14 mouse cellular contexts compared by ENCODE assay signal in genomic region chr1:78740676-78741075, GRCm38 (mm10).
DNase-seq lines count a peak whose midpoint lies in the region; ATAC-seq and TF ChIP-seq lines count a peak whose summit lies in the region.
"Had no signal": no experiment of that assay in that cellular context is flagged by ENCODE, and none has a peak within 500 bp of the region (broad histone marks: within the 10 kb centered on the region; RNA-seq: fewer than 3 reads in every experiment).

No protein-coding gene starts in this region.

- no peaks in the 10 kb centered on the region for H3K36me3 ChIP-seq in forebrain, embryonic 15.5 days
- no peaks in the 10 kb centered on the region for H3K36me3 ChIP-seq in forebrain, embryonic 12.5 days (replicated peaks)
- H3K36me3 ChIP-seq in hindbrain, postnatal 0 days (ENCODE audit: insufficient read depth, low read length), result no peaks in the 10 kb centered on the region
- no peaks in the 10 kb centered on the region for H3K36me3 ChIP-seq in hindbrain, embryonic 13.5 days
- no peaks in the 10 kb centered on the region for H3K36me3 ChIP-seq in midbrain, embryonic 11.5 days (ENCODE audit: control insufficient read depth, insufficient read depth, low read length)
- H3K36me3 ChIP-seq in midbrain, embryonic 15.5 days (replicated peaks), result no peaks in the 10 kb centered on the region
- H3K36me3 ChIP-seq: G1E; limb, embryonic 13.5 days; stomach, embryonic 15.5 days had no signal

- 66% methylated on average over 11 of the region's 11 CpGs for WGBS in forebrain, embryonic 15.5 days
- WGBS in forebrain, embryonic 12.5 days, result 92% methylated on average over 11 of the region's 11 CpGs
- WGBS in hindbrain, postnatal 0 days, result 69% methylated on average over 11 of the region's 11 CpGs
- 96% methylated on average over 11 of the region's 11 CpGs for WGBS in hindbrain, embryonic 13.5 days
- 89% methylated on average over 11 of the region's 11 CpGs for WGBS in midbrain, embryonic 11.5 days
- 87% methylated on average over 11 of the region's 11 CpGs for WGBS in midbrain, embryonic 15.5 days

- peaks cover 4% of the 10 kb centered on the region; the same call in 1 of the 2 replicates for H3K4me1 ChIP-seq in forebrain, embryonic 15.5 days
- H3K4me1 ChIP-seq in forebrain, embryonic 12.5 days, result no peaks in the 10 kb centered on the region
- peaks cover 6% of the 10 kb centered on the region for H3K4me1 ChIP-seq in hindbrain, postnatal 0 days (ENCODE audit: insufficient read depth, low read length)
- H3K4me1 ChIP-seq in hindbrain, embryonic 13.5 days (replicated peaks), result peaks cover 7% of the 10 kb centered on the region
- no peaks in the 10 kb centered on the region for H3K4me1 ChIP-seq in midbrain, embryonic 11.5 days (ENCODE audit: control insufficient read depth, insufficient read depth, low read length)
- H3K4me1 ChIP-seq in midbrain, embryonic 15.5 days, result peaks cover 5% of the 10 kb centered on the region
- H3K4me1 ChIP-seq: stomach, embryonic 15.5 days had no signal

- intact Hi-C loops in gastrocnemius, postnatal 14 days (cut with DNase I; ENCODE audit: low total_unique reads), result no loop called here

- no peak overlapping the region for H3K9ac ChIP-seq in forebrain, embryonic 15.5 days (replicated peaks)
- no peak overlapping the region for H3K9ac ChIP-seq in forebrain, embryonic 12.5 days
- H3K9ac ChIP-seq in hindbrain, postnatal 0 days (replicated peaks; ENCODE audit: low read length), result no peak overlapping the region
- H3K9ac ChIP-seq in hindbrain, embryonic 13.5 days, result no peak overlapping the region
- H3K9ac ChIP-seq in midbrain, embryonic 11.5 days (ENCODE audit: low read length), result no peak overlapping the region
- no peak overlapping the region for H3K9ac ChIP-seq in midbrain, embryonic 15.5 days
- H3K9ac ChIP-seq: limb, embryonic 13.5 days; stomach, embryonic 15.5 days had no signal

- DNase-seq in hindbrain, postnatal 0 days (ENCODE audit: low spot score), result peak; percentile 27
- peak; percentile 45 for DNase-seq in midbrain, embryonic 11.5 days (ENCODE audit: low spot score, missing footprints)
- DNase-seq in gastrocnemius, postnatal 14 days, result peak; percentile 16
- DNase-seq in ovary, postnatal 14 days (ENCODE audit: low spot score), result no peak
- DNase-seq: adrenal gland, postnatal 14 days; thymus, postnatal 36 days had no signal

- no peak overlapping the region for H3K27ac ChIP-seq in forebrain, embryonic 15.5 days (replicated peaks)
- H3K27ac ChIP-seq in forebrain, embryonic 12.5 days, result no peak overlapping the region
- H3K27ac ChIP-seq in hindbrain, postnatal 0 days, result no peak overlapping the region
- H3K27ac ChIP-seq in hindbrain, embryonic 13.5 days, result no peak overlapping the region
- no peak overlapping the region for H3K27ac ChIP-seq in midbrain, embryonic 11.5 days (ENCODE audit: low read depth, low read length)
- no peak overlapping the region for H3K27ac ChIP-seq in midbrain, embryonic 15.5 days
- H3K27ac ChIP-seq: limb, embryonic 13.5 days; stomach, embryonic 15.5 days had no signal

- no peak overlapping the region for H3K4me3 ChIP-seq in forebrain, embryonic 15.5 days
- H3K4me3 ChIP-seq in forebrain, embryonic 12.5 days (replicated peaks), result no peak overlapping the region
- no peak overlapping the region for H3K4me3 ChIP-seq in hindbrain, postnatal 0 days (ENCODE audit: low read length)
- H3K4me3 ChIP-seq in hindbrain, embryonic 13.5 days, result no peak overlapping the region
- H3K4me3 ChIP-seq in midbrain, embryonic 11.5 days (ENCODE audit: low read depth, low read length), result no peak overlapping the region
- H3K4me3 ChIP-seq in midbrain, embryonic 15.5 days, result no peak overlapping the region
- H3K4me3 ChIP-seq: erythroblast, embryonic 14.5 days; limb, embryonic 13.5 days; stomach, embryonic 15.5 days had no signal

- TF ChIP-seq CTCF in hindbrain, postnatal 0 days (IDR thresholded peaks at IDR 0.05; ENCODE audit: low read depth), result no peak

- H3K4me2 ChIP-seq in forebrain, embryonic 15.5 days (replicated peaks), result no peak overlapping the region
- H3K4me2 ChIP-seq in forebrain, embryonic 12.5 days, result no peak overlapping the region
- H3K4me2 ChIP-seq in hindbrain, postnatal 0 days (ENCODE audit: low read depth, low read length), result no peak overlapping the region
- H3K4me2 ChIP-seq in hindbrain, embryonic 13.5 days, result no peak overlapping the region
- no peak overlapping the region for H3K4me2 ChIP-seq in midbrain, embryonic 11.5 days
- no peak overlapping the region for H3K4me2 ChIP-seq in midbrain, embryonic 15.5 days
- H3K4me2 ChIP-seq: limb, embryonic 13.5 days; stomach, embryonic 15.5 days had no signal

- H3K9me3 ChIP-seq in forebrain, embryonic 15.5 days, result no peaks in the 10 kb centered on the region
- no peaks in the 10 kb centered on the region for H3K9me3 ChIP-seq in forebrain, embryonic 12.5 days
- H3K9me3 ChIP-seq in hindbrain, postnatal 0 days (ENCODE audit: low read length), result no peaks in the 10 kb centered on the region
- no peaks in the 10 kb centered on the region for H3K9me3 ChIP-seq in hindbrain, embryonic 13.5 days
- H3K9me3 ChIP-seq in midbrain, embryonic 11.5 days (ENCODE audit: control insufficient read depth, low read length), result no peaks in the 10 kb centered on the region
- H3K9me3 ChIP-seq in midbrain, embryonic 15.5 days, result no peaks in the 10 kb centered on the region
- H3K9me3 ChIP-seq: G1E; limb, embryonic 13.5 days; stomach, embryonic 15.5 days had no signal

- 0 out of 2 replicates have a peak, but pooled peaks have one; percentile 21 for ATAC-seq in forebrain, embryonic 15.5 days (replicated peaks)
- no peak for ATAC-seq in forebrain, embryonic 12.5 days (ENCODE audit: low FRiP score)
- peak; percentile 43; the same call in 1 of the 2 replicates for ATAC-seq in hindbrain, postnatal 0 days
- no peak for ATAC-seq in hindbrain, embryonic 13.5 days (ENCODE audit: low FRiP score)
- no peak for ATAC-seq in midbrain, embryonic 11.5 days (ENCODE audit: low FRiP score)
- ATAC-seq in midbrain, embryonic 15.5 days (replicated peaks), result no peak

- H3K27me3 ChIP-seq in forebrain, embryonic 15.5 days, result no peaks in the 10 kb centered on the region
- no peaks in the 10 kb centered on the region for H3K27me3 ChIP-seq in forebrain, embryonic 12.5 days
- no peaks in the 10 kb centered on the region for H3K27me3 ChIP-seq in hindbrain, postnatal 0 days (ENCODE audit: insufficient read depth, low read length)
- H3K27me3 ChIP-seq in hindbrain, embryonic 13.5 days, result no peaks in the 10 kb centered on the region
- H3K27me3 ChIP-seq in midbrain, embryonic 11.5 days (ENCODE audit: control insufficient read depth, insufficient read depth, low read length), result no peaks in the 10 kb centered on the region
- no peaks in the 10 kb centered on the region for H3K27me3 ChIP-seq in midbrain, embryonic 15.5 days (replicated peaks)
- H3K27me3 ChIP-seq: limb, embryonic 13.5 days; stomach, embryonic 15.5 days had no signal

Comparison
In these comparisons a context has a peak if more than half of its experiments do, and no peak if none do; other contexts are left out.
1. ATAC-seq: peak in forebrain, embryonic 15.5 days (single experiment) and hindbrain, postnatal 0 days (single experiment); none in forebrain, embryonic 12.5 days (single experiment), hindbrain, embryonic 13.5 days (single experiment), midbrain, embryonic 11.5 days (single experiment) and midbrain, embryonic 15.5 days (single experiment).